Mouse (Mus musculus) 3134 (cell line): Measurements from ENCODE around the gene Mns1.
A peak's percentile ranks its signal among the peaks of the same experiment; 100 is the strongest.

Experiments
- DNase-seq: peaks from one replicate; pipeline ENCODE4 v3.0.0-alpha.2; 2011; ENCODE audit warnings: low spot score; ENCODE audit not compliant: insufficient read length; ENCODE audit errors: extremely low read depth

Gene Mns1

GRCm38 (mm10) chr9:72467551-72468407, 30.0 kb downstream of the Mns1 start:
- no peak for DNase-seq

- DNase-seq, result no peak
Observed at GRCm38 (mm10) chr9:72468616-72469015, 30.8 kb downstream of the Mns1 start.

DNA sequence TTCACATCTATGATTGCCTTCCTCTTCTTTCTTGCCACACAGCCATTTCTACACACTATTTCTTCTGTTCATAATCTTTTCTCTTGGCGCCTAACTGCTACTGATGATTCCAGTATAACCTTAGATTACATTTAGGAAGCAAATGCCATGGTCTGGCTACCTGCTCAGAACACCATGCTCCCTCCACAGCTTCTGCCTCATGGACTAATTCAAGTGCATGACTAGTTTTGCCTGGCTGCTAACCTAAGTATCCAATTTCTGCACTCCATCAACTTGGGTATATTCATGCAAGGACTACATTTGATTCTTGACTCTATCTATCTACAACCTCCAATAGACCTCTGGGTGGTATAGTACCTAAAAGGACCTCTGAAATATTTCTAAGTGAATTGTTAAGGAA, 32.0 kb downstream of the Mns1 start:
- no peak for DNase-seq

DNA sequence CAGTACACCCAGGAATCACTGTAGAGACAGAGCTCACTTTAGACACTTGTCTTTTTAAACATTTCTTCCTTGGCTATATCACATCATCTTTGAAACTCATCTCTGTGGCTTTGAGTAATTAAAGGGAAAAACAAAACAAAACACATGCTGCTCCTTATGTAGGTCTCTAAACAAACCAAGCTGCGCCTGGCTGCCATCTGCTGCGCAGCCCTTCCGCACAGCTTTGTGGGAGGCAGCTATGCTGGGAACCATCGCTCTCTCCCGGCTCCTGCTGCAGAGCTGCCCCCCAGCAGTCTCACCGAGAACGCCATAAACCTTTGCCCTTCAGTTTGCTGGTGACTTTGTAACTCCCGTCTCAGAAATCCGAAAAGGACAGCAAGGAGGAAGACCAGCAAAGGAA, 37.7 kb downstream of the Mns1 start:
- DNase-seq, result no peak

DNA sequence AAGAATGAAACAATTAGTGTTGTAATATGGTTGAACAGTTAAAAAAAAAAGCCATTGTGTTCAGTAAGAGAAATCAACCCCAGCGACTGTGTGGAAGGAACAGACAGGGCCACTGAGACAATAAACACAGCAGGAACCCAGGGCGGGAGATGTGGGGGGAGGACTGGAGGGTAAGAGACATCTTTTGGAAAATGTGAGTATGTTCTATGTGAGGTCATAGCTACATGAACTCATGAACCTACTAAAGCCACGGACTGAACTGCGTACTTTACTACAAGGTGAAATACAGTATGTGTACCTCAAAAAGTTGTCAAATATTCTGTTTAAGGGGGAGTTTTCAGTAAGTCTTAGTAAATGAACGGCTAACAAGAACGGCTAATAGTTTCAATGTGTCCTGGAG, 39.5 kb downstream of the Mns1 start:
- no peak for DNase-seq

- no peak for DNase-seq
Observed at GRCm38 (mm10) chr9:72479276-72479675, 41.5 kb downstream of the Mns1 start.

DNA sequence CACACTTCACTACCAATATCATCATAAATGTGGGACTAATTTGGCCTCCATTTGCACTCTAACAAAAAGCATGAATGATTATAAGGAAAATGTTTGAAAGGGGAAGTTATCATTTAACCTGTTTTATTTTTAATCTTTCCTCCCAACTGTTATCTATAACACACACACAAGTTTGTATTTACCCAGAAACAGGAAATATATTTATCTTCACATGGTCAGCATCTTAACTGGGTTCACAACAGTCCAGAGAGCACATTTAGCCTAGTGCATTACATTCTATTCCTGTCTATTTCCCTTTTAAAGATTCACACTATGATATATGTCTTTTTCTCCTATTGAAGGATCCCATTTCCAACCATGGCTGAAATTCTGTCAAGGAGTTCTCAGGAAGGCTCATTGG, 50.7 kb downstream of the Mns1 start:
- DNase-seq, result no peak

GRCm38 (mm10) chr9:72489131-72489530, 51.3 kb downstream of the Mns1 start:
- DNase-seq, result no peak

DNA sequence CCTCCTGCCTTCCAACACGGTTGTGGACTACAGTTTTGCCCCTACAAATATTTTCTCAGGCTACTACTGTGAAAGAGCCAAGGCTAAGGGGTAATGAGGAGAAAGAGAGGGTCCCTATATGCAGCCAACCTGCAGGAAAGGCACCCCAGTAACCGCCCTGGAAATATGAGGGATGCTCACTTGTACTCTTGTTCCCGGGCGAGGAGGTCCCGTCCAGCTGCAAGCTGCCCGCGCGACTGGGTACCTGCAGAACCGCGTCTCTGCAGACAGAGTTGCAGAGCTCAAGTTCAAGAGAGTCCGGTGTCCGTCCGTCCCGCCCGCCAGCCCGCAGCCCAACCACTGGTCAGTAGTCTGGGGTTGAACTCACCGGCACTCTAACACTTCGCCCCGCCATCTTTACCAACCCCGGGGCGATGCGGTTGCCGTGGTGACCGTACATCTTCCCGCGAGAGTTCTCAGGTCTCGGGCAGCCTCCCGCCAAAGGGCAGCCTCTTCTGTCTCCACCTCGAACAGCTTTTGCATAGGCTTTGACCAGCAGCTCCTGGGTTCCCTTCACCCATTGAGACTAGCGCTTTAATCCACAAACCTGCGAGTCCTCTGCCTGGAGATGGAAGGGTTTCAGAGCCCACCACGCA, 53.9 kb downstream of the Mns1 start:
- peak; percentile 90 for DNase-seq

- DNase-seq, result no peak
Observed at GRCm38 (mm10) chr9:72492194-72492565, 54.4 kb downstream of the Mns1 start, which contains the start of gene Tex9. Gene Tex9 (minus strand): TSS chr9:72492212.

DNA sequence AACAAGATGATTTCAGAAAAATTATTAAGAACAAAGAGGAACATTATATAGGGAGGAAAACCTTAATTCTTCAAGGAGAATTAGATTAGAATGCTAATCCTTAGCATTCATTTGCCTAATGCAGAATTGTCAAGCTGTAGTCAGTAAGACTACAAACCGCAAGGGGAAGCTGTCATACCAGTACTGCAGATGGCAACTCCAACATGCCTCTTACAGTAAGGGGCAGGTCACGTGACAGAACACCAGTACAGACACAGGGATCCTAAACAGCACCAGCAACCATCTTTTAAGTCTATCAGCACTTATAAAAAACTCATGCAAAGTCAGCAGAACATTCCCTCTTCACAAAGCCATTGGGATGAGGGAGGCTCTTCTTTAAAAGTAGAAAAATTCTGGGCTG, 55.7 kb downstream of the Mns1 start:
- no peak for DNase-seq

- DNase-seq, result no peak
Observed at GRCm38 (mm10) chr9:72493984-72494685, 56.3 kb downstream of the Mns1 start.

GRCm38 (mm10) chr9:72496691-72497090, 58.9 kb downstream of the Mns1 start:
- DNase-seq, result no peak

GRCm38 (mm10) chr9:72497171-72497570, 59.4 kb downstream of the Mns1 start:
- no peak for DNase-seq
